Mouse (Mus musculus) cortical plate, adult 2 months (tissue): Measurements from ENCODE around the gene Csrnp1. TPM values are rescaled to one million over a fixed set of nuclear protein-coding genes. Genes with fewer than 3 reads are reported as not detected.

ENCODE experiments used
- H3K27ac ChIP-seq: fragments of 200-500 bp; 2 replicates; pipeline ENCODE4 v1.5.1; 2012; ENCODE audit warnings: low read length, control low read depth, inconsistent platforms; ENCODE audit not compliant: insufficient read depth
- H3K4me1 ChIP-seq: fragments of 200-500 bp; 2 replicates; pipeline ENCODE4 v1.6.1; 2011; ENCODE audit warnings: low read length; ENCODE audit not compliant: control insufficient read depth, insufficient read depth
- H3K4me3 ChIP-seq: fragments of 200-500 bp; 2 replicates; pipeline ENCODE4 v1.5.1; 2011; ENCODE audit warnings: mild to moderate bottlenecking, low read length, control low read depth; ENCODE audit not compliant: insufficient read depth
- CTCF ChIP-seq: fragments of 200-500 bp; IDR thresholded peaks from 2 replicates; pipeline ENCODE4 v1.5.1; 2011; ENCODE audit warnings: mild to moderate bottlenecking, control low read depth, low read length; ENCODE audit not compliant: insufficient read depth; ENCODE audit errors: extremely low read depth
- POLR2A ChIP-seq: fragments of 200-500 bp; IDR thresholded peaks from 2 replicates; pipeline ENCODE4 v1.6.1; 2011; ENCODE audit warnings: mild to moderate bottlenecking, low read length, control low read depth; ENCODE audit not compliant: insufficient read depth; ENCODE audit errors: extremely low read depth
- polyA plus RNA-seq: library from polyadenylated mRNA; depleted of rRNA; stranded (reverse); fragments of >200 nt; gene quantifications from 2 replicates; pipeline ENCODE4 v1.2.3, GENCODE M21; 2012

Csrnp1 gene
- polyA plus RNA-seq, 1 experiment, result 21.3 TPM

GRCm38 (mm10) chr9:120005936-120006335, 21.5 kb upstream of the Csrnp1 start:
- Histone ChIP-seq H3K4me1 (peaks cover 2% of the 10 kb centered on the region; the same call in 1 of the 2 replicates), H3K27ac (no peak overlapping the region), H3K4me3 (no peak overlapping the region)
- TF ChIP-seq CTCF, result no peak
- TF ChIP-seq POLR2A, result no peak

GRCm38 (mm10) chr9:120002893-120003292, 18.4 kb upstream of the Csrnp1 start:
- Histone ChIP-seq H3K27ac (no peak overlapping the region), H3K4me1 (peaks cover 2% of the 10 kb centered on the region; the same call in 1 of the 2 replicates), H3K4me3 (no peak overlapping the region)
- TF ChIP-seq CTCF (no peak), POLR2A (no peak)

GRCm38 (mm10) chr9:120001945-120002725, 17.7 kb upstream of the Csrnp1 start:
- Histone ChIP-seq H3K4me1 (peaks cover 2% of the 10 kb centered on the region; the same call in 1 of the 2 replicates), H3K4me3 (peak overlapping the region; percentile 28), H3K27ac (no peak overlapping the region)
- TF ChIP-seq CTCF, result no peak
- TF ChIP-seq POLR2A, result no peak

- Histone ChIP-seq H3K4me1 (peaks cover 2% of the 10 kb centered on the region; the same call in 1 of the 2 replicates), H3K27ac (no peak overlapping the region), H3K4me3 (no peak overlapping the region)
- TF ChIP-seq POLR2A (no peak), CTCF (no peak)
Observed at GRCm38 (mm10) chr9:120000761-120001160, 16.3 kb upstream of the Csrnp1 start.

GRCm38 (mm10) chr9:119999636-120000035, 15.2 kb upstream of the Csrnp1 start:
- H3K4me3 ChIP-seq, result no peak overlapping the region
- H3K4me1 ChIP-seq, result peaks cover 2% of the 10 kb centered on the region; the same call in 1 of the 2 replicates
- TF ChIP-seq CTCF (no peak), POLR2A (no peak)
- H3K27ac ChIP-seq, result no peak overlapping the region

GRCm38 (mm10) chr9:119998776-119999175, 14.3 kb upstream of the Csrnp1 start:
- no peak overlapping the region for H3K27ac ChIP-seq
- H3K4me1 ChIP-seq, result peaks cover 2% of the 10 kb centered on the region; the same call in 1 of the 2 replicates
- TF ChIP-seq POLR2A, result no peak
- TF ChIP-seq CTCF, result no peak

GRCm38 (mm10) chr9:119996080-119996479, 11.6 kb upstream of the Csrnp1 start:
- Histone ChIP-seq H3K4me3 (no peak overlapping the region), H3K27ac (no peak overlapping the region), H3K4me1 (no peaks in the 10 kb centered on the region)
- no peak for TF ChIP-seq CTCF
- no peak for TF ChIP-seq POLR2A

More at GRCm38 (mm10) chr9:119998776-119999175, 14.3 kb upstream of the Csrnp1 start:
- no peak overlapping the region for H3K4me3 ChIP-seq

- Histone ChIP-seq H3K27ac (no peak overlapping the region), H3K4me1 (no peaks in the 10 kb centered on the region), H3K4me3 (no peak overlapping the region)
- no peak for TF ChIP-seq POLR2A
- no peak for TF ChIP-seq CTCF
Observed at GRCm38 (mm10) chr9:119994207-119994606, 9.7 kb upstream of the Csrnp1 start.

- H3K27ac ChIP-seq, result no peak overlapping the region
- TF ChIP-seq CTCF (no peak), POLR2A (no peak)
- H3K4me3 ChIP-seq, result no peak overlapping the region
- no peaks in the 10 kb centered on the region for H3K4me1 ChIP-seq
Observed at GRCm38 (mm10) chr9:119993092-119993844, 8.8 kb upstream of the Csrnp1 start.
